Mouse (Mus musculus): Measurements from ENCODE around the gene Gba.

GRCm38 (mm10) chr3:89182531-89183057 is 20.1 kb upstream of the Gba start:
- TF ChIP-seq POLR2A (IDR thresholded peaks at IDR 0.05; ENCODE audit: insufficient read depth, low read depth, low read length) (no peak), CTCF (IDR thresholded peaks at IDR 0.05; ENCODE audit: insufficient read depth, low read depth, low read length) (no peak)
